Mouse (Mus musculus): ENCODE measurements at regions not wholly inside any gene's neighbourhood (a gene's known extent, or its start where the extent isn't known, plus 50 kb on each side); places are given as distances from the start of the nearest gene placed in this dataset.

DNA sequence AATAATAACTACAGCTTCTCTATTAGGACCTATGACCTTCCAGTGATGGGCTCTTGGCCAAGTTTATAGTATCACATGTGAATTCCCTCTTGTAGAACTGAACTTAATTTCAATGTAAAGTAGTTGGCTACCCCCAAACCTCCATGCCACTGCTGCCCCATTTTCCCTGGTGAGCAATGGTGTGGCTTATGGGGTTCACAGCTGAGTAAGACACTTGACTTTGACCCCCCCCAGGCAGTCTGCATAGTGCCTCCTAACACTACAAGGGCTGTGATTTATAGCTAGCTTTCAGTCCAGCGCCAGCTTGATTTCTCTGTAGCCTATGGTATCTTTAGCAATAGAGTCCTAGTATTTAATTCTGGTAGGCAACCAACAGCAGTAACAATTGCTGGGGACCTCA, 113.1 kb downstream of the Mis18a start:
- DNase-seq (ENCODE audit: low spot score) = no peak

- no peak for DNase-seq (ENCODE audit: low spot score)
Observed at GRCm38 (mm10) chr16:90610097-90610808, 117.0 kb downstream of the Mis18a start.

DNA sequence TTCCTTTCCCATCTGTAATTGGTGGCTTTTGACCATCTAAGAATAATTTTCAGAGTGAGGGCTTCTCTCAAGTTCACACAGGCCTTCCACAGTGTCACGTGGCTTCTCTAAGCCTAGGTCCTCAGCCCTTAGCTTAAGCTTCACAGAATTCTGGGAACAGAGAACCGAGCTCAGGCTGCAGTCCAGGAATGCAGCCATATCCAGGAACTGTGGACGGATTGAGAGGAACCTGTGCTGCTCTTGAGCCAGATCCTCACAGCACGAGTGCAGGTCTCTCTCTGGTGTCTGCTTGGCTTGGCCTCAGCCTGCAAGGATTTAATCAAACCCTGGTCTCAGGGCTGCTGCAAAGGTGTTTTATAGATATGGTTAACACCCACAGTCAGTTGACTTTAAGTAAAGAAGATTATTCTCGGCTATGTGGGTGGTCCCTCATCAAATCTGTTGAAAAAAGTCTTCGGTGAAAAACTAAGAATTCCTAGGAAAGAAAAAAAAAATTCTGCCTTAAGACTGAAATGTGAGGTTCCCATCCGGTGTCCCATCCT, 127.8 kb downstream of the Mis18a start:
- DNase-seq (ENCODE audit: low spot score) = no peak

DNA sequence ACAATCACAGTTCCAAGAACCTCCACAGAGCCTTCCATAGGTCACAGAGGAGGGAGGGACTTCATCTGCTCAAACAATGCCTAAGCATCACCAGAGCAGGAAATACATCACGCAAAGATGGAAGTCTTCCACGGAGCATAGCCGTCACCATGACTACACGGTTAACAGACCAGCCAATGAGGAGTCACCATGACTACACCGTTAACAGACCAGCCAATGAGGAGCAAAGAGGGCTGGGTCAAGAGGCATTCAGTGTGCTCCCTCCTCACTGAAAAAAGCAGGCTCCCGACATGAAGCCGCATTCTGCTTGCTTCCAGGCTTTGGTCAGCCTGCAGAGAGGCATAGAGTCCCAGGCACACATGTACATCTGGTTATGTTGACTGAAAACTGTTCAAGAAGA, 128.5 kb downstream of the Mis18a start:
- DNase-seq (ENCODE audit: low spot score) = no peak

DNA sequence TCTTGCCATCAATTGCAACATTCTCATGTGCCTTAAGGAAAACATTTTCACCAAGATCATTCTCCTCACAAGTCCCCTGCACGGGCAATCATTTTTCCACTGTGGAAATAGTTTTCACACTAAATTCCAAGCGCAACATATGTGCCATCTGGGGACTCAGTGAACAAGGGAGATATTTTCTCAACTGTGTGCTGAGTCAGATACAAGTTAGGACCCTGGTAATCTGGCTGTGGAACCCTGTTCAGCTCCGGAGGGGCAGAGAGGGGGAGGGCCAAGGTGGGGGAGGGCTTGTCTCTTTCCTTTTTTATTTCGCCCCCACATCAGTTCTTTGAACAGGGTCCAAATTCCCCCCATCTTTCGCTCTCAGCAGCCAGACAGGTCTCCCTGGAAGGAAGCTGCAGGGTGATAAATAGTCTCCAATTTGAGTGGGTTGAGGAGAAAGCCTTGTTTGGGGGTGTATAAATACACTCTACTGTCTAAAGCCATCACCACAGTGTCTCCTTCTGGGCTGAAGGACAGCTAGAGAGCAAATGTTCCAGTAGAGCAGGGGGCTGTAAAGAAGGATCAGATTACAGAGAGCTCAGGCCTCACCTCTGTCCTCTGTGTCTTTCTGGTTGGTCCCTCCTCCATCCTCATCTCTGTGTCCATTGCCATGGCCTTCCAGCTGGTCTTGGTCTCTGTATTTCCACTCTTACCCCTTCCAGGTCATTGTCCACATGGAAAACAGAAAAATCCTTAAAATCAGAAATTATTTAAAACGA, 134.3 kb downstream of the Mis18a start:
- DNase-seq (ENCODE audit: low spot score) = no peak

GRCm38 (mm10) chr16:90585171-90585570, 142.0 kb downstream of the Mis18a start:
- no peak for DNase-seq (ENCODE audit: low spot score)

- DNase-seq (ENCODE audit: low spot score) = no peak
Observed at GRCm38 (mm10) chr16:90580411-90580810, 146.8 kb downstream of the Mis18a start.

DNA sequence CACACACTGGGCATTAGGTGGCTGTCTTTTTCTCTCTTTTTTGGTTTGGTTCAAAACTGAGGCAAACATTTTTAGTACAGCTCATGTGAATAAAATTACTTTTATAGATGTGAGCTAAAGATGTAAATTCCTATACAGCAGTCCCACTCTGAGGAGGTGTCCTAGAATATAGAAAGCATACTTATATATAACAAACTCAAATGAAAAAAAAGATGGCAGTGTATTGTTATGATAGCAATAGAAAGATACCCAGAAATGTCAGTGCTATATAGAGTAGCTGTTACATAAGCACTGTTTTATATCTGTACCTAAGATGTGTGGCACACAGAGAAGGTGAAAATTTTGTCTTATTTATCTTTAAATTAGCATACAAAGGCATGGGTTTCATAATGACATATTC, 156.1 kb downstream of the Mis18a start:
- DNase-seq (ENCODE audit: low spot score) = no peak

DNA sequence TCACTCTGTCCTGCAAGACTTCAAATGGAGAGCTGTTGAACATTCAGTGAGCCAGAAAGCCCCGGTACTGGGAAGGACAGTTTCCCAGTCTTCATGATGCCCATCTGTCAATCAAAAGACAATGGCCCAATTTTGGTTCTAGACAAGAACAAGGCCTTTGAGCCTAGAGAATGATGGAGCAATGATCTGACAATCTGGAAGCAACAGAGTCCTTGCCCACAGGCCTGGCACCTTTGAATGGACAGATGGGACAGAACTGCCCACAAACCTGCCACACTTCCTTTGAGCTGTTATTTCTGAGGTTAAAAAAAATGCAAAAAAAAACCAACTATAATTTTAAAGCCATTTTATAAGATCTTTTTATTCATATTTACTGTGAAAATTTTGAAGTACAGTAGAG, 157.4 kb downstream of the Mis18a start:
- DNase-seq (ENCODE audit: low spot score) = no peak

DNA sequence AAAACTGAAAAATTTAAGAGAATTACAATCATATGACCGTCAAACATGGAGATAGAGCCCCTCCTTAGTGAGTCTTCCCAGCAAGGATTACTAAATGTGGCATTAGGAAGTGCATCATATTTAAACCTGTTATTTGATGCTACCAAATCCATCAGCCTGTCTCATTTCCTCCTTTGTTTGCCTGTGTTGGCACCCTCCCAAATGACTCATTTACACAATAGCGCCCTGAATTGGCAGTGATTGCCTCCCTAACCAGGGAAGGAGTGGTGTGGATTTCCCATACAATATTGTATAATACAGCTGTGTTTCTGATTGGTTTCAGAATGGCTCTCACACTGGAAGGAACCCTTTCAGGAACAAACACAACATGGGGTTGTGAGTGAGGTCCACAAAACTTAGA, 162.0 kb downstream of the Mis18a start:
- DNase-seq (ENCODE audit: low spot score) = no peak

DNA sequence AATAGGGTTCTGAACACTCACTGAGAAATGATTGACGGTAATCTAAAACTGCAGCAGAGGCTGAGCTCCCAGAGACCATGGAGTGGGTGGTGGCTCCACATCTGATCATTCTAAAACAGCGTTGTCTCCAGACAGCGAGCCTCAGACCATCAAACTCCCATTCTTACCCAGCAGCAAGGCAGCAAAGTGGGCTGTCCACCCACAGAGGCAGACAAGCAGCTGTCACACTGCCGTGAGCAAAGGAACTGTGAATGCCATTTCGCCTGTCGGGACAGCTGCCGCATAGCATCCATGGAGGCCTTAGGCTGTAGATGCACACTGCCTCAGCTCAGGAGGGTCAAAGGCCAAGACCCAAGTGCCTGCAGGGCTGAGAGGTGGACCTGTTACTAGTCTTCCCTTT, 167.3 kb downstream of the Hunk start:
- DNase-seq (ENCODE audit: low spot score) = no peak

GRCm38 (mm10) chr16:90551041-90551440, 165.2 kb downstream of the Hunk start:
- no peak for DNase-seq (ENCODE audit: low spot score)

GRCm38 (mm10) chr16:90550058-90550795, 164.4 kb downstream of the Hunk start:
- no peak for DNase-seq (ENCODE audit: low spot score)
